Mouse (Mus musculus): ENCODE measurements around the gene Lrrc8b. TPM values are rescaled to one million over a fixed set of nuclear protein-coding genes. Genes with fewer than 3 reads are reported as not detected.

Lrrc8b gene
- polyA plus RNA-seq, 1 experiment: 8.0 TPM

- 74% methylated on average over 5 of the region's 5 CpGs for WGBS
- no peak for DNase-seq (ENCODE audit: low read depth, low spot score)
Measured at GRCm38 (mm10) chr5:105472983-105473705, 57.6 kb downstream of the Lrrc8b start.

GRCm38 (mm10) chr5:105477527-105477926, 62.0 kb downstream of the Lrrc8b start:
- WGBS: 83% methylated on average over 9 of the region's 9 CpGs
- no peak for DNase-seq (ENCODE audit: low read depth, low spot score)

GRCm38 (mm10) chr5:105479673-105480072, 64.1 kb downstream of the Lrrc8b start:
- 88% methylated on average over 13 of the region's 13 CpGs for WGBS
- no peak for DNase-seq (ENCODE audit: low read depth, low spot score)

GRCm38 (mm10) chr5:105480561-105480960, 65.0 kb downstream of the Lrrc8b start:
- 97% methylated on average over 17 of the region's 17 CpGs for WGBS
- no peak for DNase-seq (ENCODE audit: low read depth, low spot score)

- 58% methylated on average over 2 of the region's 2 CpGs for WGBS
- no peak for DNase-seq (ENCODE audit: low read depth, low spot score)
Measured at GRCm38 (mm10) chr5:105483632-105484031, 68.1 kb downstream of the Lrrc8b start.

- 89% methylated on average over 6 of the region's 6 CpGs for WGBS
Measured at GRCm38 (mm10) chr5:105484247-105484646, 68.7 kb downstream of the Lrrc8b start.

GRCm38 (mm10) chr5:105484891-105485290, 69.3 kb downstream of the Lrrc8b start:
- DNase-seq (ENCODE audit: low read depth, low spot score): no peak
- WGBS: 96% methylated on average over 14 of the region's 14 CpGs

More at GRCm38 (mm10) chr5:105484247-105484646, 68.7 kb downstream of the Lrrc8b start:
- no peak for DNase-seq (ENCODE audit: low read depth, low spot score)

GRCm38 (mm10) chr5:105490211-105490610, 74.6 kb downstream of the Lrrc8b start:
- 93% methylated on average over 5 of the region's 5 CpGs for WGBS
- DNase-seq (ENCODE audit: low read depth, low spot score): no peak

- DNase-seq (ENCODE audit: low read depth, low spot score): no peak
- WGBS: 80% methylated on average over 4 of the region's 4 CpGs
Measured at GRCm38 (mm10) chr5:105491389-105491788, 75.8 kb downstream of the Lrrc8b start.

GRCm38 (mm10) chr5:105492367-105493246, 77.0 kb downstream of the Lrrc8b start:
- 26% methylated on average over 10 of the region's 10 CpGs for WGBS
- DNase-seq (ENCODE audit: low read depth, low spot score): peak; percentile 21

- no peak for DNase-seq (ENCODE audit: low read depth, low spot score)
- 92% methylated on average over 7 of the region's 7 CpGs for WGBS
Measured at GRCm38 (mm10) chr5:105493377-105493776, 77.8 kb downstream of the Lrrc8b start.

- DNase-seq (ENCODE audit: low read depth, low spot score): no peak
Measured at GRCm38 (mm10) chr5:105494246-105494917, 78.8 kb downstream of the Lrrc8b start.

GRCm38 (mm10) chr5:105494918-105495901, 79.6 kb downstream of the Lrrc8b start:
- 8% methylated on average over 24 of the region's 24 CpGs for WGBS
- peak; percentile 39 for DNase-seq (ENCODE audit: low read depth, low spot score)

More at GRCm38 (mm10) chr5:105494246-105494917, 78.8 kb downstream of the Lrrc8b start:
- 74% methylated on average over 10 of the region's 10 CpGs for WGBS

GRCm38 (mm10) chr5:105496133-105496532, 80.6 kb downstream of the Lrrc8b start:
- 87% methylated on average over 4 of the region's 4 CpGs for WGBS

GRCm38 (mm10) chr5:105496586-105496985, 81.0 kb downstream of the Lrrc8b start:
- WGBS: 91% methylated on average over 7 of the region's 7 CpGs

More at GRCm38 (mm10) chr5:105496133-105496532, 80.6 kb downstream of the Lrrc8b start:
- DNase-seq (ENCODE audit: low read depth, low spot score): no peak

GRCm38 (mm10) chr5:105498429-105499000, 82.9 kb downstream of the Lrrc8b start:
- no peak for DNase-seq (ENCODE audit: low read depth, low spot score)
- WGBS: 64% methylated on average over 4 of the region's 4 CpGs

More at GRCm38 (mm10) chr5:105496586-105496985, 81.0 kb downstream of the Lrrc8b start:
- no peak for DNase-seq (ENCODE audit: low read depth, low spot score)

- no peak for DNase-seq (ENCODE audit: low read depth, low spot score)
- 62% methylated on average over 1 of the region's 1 CpGs for WGBS
Measured at GRCm38 (mm10) chr5:105499396-105499795, 83.8 kb downstream of the Lrrc8b start.
